Mouse (Mus musculus): ENCODE measurements around the gene Vill.
A peak's percentile ranks its signal among the peaks of the same experiment; 100 is the strongest.

Vill gene

DNA sequence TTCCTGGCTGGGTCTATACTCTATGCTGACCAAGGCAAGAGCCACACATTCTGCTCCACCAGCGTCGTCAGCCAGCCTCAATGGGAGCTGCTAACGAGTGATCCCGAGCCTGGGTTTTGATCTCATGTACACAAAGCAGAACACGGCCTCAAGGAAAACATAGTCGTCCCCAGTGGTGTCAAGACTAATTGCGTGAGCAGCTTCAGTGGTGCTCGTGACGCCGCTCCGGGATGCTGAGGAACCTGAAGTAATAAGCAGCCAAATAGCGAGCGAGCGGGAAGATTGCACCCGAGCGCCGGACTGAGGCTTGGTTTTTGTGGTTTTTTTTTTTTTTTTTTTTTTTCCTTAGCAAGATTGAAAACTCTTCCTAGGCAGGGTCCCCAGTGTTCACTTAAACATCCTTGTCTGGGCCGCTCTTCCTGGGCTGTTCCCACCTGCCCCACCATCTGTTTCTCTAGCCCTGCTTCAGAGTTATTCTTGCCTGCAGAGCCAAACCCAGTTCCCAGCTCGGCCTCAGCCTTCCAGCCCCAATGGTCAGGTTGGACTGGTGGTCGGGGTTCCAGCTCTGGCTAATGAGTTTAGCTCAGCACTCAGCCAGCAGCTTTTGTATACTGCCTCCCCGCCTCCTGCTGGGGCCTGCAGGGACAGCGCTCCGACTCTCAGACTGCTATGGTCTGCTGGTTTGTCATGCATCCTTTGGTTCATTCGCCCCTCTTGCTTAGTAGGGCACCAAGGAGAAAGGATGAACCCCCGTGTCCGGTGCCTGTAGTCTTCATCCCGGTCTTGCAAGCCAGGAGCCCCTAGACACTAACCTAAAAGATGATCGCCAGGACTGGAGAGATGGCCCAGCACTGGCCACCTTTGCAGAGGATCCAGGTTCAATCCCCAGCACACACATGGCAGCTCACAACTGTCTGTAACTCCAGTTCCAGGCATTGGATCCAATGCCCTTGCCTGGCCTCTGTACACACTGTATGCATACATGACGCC, 17.6 kb upstream of the Vill start:
- no peak for DNase-seq

DNA sequence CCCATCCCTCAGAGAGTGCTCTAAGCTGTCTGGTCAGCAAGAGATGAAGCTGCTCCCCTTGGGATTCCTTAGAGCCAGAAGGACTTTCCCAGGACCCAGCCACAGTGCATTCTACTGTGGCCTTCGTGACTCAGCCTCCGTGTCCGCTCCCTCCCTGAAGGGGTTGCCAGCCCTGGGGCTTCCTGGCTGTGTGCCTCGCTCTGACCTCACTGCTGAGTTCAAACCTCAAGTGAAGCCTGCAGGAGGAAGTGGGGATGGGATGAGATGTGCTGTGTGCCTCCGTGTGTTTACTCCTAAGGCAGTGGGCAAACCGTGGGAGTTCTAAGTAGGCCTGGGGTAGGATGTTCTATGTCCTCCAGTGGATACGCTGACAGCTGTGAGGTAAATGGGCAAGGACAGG, 16.7 kb upstream of the Vill start:
- DNase-seq, result peak; percentile 54

DNA sequence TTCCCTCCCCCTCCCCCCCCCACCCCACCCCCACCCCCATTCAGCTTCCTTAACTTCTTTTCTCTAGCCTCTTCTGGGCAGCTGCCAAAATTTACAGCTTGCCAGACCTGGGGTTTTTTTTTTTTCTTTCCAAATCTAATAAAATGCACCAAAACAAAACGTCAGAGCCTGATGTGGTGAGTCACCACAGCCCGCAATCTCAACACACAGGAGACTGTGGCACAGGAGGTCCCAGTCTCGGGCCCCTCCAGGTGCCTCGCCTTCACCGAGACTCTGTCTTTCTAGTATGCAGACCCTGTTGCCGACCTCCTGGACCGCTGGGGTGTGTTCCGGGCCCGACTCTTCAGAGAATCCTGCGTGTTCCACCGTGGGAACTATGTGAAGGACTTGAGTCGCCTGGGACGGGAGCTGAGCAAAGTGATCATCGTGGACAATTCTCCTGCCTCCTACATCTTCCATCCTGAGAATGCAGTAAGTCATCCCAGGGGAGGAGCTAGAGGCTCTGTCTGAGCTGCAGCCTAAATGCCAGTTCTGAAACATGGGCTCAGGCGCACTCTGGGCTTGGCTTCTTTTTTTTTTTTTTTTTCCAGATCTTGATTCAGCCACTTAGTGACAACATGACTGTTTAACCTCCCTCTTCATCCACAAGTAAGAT, 15.4 kb upstream of the Vill start:
- no peak for DNase-seq

DNA sequence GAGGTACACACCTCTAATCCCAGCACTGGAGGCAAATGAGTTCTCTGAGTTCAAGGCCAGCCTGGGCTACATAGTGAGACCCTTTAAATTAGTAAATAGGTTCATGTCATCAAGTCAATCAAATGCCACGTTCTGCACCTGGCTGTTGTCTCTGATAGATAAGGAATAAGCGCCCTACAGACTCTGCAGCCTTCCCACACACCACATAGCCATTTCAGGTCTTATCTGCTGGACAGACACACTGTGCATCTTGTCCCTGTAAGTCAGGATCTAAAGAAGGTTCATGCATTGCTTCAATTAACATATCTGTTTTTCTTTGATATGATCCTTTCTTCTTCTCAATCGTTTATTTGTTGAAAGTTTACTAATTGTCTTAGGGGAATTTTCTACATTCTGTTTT, 14.0 kb upstream of the Vill start:
- DNase-seq, result no peak

DNA sequence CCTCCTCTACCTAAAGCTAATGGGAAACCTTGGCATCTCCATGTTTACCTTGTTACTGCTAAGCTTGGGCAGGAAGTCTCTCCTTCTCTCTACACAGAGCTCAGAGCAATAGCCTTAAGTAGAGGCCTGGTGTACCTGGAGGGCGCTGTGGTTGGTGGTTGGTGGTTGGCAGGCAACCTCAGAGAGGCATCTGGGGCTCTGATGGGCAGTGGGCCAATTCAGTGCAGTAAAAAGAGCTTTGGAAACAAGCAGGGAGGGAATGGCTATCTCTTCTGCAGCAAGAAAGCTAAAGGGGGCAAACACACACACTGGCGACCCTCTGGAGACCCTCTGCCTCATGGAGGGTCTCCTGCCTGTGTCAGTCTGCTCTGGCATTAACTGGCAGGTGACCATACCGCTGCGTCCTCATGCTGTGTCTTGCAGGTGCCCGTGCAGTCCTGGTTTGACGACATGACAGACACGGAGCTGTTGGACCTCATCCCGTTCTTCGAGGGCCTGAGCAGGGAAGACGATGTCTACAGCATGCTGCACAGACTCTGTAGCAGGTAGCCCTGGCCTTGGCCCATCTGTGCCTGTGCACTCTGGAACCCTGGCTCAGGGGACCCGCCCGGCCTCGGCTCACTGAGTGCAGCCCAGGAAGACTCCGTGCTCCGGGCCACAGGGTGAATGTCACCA, 12.3 kb upstream of the Vill start:
- DNase-seq, result no peak

DNA sequence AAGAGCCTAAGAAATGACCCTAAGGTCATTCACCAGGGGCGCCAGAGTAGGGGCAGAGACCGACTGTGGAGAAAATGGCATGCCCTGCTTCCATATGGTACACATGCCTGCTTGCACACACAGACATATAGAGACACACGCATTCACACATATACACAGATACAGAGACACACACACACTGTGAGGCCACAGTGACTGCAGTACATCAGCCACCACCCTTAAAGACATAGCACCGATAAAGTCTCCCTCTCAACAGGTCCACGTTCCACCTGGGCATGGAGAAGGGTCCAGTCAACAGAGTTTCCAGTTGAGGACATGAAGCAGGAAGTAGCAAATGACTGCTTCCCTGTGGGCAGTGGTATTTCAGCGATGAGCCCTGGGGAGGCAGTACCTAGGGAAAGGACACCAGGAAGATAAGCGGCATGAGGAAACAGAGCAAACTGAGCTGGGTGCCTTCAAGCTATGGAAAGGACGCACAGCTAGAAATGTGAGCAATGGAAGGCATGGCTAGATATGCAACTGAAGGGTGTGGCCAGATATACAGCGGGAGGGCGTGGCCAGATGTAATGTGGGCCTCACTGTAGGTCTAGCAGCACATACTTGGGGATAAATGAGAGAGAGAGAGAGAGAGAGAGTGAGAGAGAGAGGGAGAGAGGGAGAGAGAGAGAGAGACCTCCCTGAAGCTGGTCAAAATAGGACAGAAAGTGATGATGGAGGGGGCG, 4.2 kb upstream of the Vill start:
- DNase-seq, result no peak

DNA sequence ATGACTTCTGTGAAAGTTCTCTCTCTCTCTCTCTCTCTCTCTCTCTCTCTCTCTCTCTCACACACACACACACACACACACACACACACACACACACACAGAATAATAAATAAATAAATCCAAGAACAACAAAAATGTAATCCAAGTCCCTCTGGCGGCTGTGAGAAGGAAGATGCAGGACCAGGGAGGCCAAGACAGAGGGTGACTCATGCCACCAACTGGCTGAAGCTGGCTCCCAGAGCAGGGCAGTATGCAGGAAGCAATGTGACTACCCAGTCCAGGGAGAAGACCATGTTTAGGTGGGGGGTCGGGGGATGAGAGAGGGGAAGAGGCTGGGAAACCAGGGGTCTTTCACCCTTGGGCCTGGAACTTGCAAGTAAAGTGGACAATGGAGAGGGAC, 1.4 kb upstream of the Vill start:
- DNase-seq, result no peak

DNA sequence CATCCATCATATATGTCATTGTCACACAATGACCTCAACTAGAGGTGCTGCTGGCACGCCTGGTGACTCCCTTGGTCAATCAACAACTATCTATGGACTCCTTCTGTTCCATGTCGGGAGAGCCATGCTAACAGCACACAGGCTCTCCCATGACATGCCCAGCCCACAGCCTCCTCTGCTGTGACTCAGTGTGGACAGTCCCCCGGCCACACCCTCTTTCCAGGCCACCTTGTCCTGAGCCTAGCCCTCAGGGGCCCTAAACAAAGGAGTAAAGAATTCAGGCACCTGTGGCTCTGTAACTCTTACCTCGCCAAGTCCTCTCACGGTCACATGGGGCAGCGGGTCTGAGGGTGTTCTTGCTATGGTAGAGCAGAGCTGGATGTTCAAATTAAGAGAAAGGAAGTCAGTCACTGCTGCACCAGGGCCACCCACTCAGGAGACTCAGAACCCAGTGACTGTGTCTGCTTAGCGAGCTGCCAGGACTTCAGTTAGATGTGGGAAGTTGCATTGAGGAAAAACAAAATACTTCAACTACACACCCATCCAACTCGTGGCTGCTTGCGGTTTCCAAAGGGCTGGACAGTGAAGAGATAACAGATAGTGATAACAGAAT, 1.5 kb downstream of the Vill start:
- no peak for DNase-seq

DNA sequence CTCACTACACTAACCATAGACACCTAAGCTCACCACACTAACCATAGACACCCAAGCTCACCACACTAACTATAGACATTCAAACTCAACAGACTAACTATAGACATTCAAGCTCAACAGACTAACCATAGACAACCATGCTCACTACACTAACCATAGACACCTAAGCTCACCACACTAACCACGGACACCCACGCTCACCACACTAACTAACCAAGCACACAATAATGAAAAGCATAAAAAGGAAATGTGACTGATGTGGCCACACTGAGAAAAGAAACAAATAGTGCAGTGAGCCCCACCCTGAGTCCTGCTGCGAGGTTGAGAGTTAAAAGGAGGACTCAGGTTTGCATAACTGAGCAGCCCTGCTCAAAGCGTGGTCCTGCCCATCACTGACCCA, 2.8 kb downstream of the Vill start:
- no peak for DNase-seq

DNA sequence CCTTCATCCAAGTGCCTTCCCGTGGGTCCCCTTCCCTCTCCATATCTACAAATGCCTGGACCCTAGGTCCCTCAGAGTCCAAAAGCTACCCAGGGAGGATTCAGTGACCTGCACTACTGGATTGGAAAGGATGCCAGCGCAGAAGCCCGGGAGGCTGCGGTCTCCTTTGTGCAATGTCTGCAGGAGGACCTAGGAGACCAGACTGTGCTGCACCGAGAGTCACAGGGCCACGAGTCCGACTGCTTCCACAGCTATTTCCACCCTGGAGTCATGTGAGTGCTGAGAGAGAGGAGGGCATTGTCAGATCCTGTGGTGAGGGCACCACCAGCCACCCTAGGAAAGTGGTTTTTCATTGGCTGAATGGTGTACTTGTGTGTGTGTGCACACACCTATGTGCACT, 5.7 kb downstream of the Vill start:
- no peak for DNase-seq

DNA sequence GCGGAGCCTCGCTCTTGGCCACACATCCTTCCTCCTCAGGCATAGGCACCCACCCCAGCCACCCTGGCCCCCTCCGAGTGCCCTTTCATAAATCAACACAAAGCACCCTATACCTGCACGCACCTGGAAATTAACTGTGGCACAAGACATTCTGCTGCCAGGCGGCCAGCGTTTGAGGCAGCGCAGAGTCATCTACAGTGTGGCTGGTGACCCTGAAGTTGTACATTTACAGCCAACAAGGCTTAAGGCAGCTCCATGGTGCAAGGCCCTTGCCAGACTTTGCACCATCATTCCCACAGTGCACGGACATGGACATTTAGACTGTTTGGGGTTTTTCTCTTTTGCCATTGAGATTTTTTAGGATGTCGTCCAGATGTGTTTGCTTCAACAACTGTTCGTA, 8.1 kb downstream of the Vill start:
- DNase-seq, result no peak

DNA sequence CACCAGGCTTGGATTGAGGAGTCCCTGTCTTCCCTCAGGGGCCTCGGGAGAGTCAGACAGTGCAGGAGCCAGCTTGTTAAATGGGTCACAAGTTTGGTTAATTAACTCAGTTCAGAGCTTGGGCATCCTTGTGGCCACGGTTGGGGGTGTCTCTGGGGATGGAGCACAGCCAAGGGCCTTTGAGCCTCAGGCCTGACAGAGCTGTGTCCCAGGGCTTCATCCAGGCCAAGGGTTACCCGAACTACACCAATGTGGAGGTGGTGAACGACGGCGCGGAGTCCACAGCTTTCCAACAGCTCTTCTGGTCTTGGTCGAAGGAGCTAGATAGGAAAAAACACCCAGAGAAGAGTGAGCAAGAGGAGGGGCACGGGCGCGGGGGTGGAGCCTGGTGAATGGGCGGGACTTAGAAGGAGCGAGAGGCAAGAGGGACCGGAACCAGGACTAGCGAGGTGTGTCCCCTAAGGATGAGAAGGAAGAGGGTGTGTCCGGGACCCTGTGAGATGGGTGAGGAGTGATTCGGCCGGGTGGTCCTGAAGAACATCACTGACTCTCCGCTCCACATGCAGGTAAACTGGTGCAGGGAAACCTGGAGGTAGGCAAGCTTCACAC, 10.6 kb downstream of the Vill start:
- peak; percentile 28 for DNase-seq

DNA sequence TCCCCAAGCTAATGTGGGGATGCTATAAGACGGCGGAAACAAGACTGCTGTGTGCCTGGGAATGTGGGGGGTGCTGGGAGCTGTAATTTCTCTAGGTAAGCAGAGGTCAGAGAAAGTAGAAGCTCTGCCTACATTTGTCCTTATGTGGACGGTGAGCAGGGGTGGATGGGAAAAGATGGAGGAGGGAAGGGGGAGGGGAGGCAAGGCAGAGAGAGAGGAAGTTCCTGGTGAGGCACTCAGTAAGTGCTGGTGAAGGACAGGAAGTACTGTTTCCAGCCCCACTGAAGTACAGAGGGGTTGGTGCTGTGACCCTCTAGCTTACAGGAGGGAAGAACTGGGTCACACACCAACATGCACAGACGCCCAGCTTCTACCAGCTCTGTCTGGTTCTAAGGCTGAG, 11.7 kb downstream of the Vill start:
- DNase-seq, result no peak

DNA sequence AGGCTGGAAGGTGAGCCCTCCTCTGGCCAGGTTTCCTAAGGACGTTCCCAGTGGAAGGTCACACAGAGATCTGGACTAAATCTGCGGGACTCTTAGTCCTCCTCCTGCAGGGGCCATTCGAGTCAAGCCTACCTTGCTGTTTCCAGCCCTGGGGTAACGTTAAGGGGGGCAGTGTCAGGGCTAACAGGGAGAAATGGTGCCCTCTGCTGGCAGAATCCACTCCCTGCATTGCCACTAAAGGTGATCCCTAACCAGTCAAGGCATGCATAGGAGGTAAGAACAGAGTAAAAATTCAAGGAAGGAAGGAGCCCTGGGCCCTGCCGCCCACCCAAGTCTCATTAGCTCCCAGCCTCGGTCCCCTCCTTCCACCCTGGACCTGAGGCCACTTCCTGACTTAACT, 15.0 kb downstream of the Vill start:
- DNase-seq, result peak; percentile 88

DNA sequence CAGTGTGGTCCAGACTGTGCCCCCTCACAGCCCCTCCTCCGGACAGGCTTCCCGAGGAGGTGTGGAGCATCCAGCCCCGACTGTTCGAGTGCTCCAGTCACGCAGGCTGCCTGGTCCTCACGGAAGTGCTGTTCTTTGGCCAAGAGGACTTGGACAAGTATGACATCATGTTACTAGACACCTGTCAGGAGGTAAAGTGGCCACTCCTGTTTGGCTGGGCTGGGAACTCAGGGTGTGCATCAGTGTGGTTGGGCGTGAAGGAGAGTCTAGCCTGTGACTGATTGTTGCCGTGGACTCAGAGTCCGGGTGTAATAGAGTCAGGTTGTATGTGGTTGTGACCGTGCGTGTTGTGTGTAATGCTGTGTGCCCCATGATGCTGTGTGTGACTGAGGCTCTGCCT, 15.7 kb downstream of the Vill start:
- no peak for DNase-seq

DNA sequence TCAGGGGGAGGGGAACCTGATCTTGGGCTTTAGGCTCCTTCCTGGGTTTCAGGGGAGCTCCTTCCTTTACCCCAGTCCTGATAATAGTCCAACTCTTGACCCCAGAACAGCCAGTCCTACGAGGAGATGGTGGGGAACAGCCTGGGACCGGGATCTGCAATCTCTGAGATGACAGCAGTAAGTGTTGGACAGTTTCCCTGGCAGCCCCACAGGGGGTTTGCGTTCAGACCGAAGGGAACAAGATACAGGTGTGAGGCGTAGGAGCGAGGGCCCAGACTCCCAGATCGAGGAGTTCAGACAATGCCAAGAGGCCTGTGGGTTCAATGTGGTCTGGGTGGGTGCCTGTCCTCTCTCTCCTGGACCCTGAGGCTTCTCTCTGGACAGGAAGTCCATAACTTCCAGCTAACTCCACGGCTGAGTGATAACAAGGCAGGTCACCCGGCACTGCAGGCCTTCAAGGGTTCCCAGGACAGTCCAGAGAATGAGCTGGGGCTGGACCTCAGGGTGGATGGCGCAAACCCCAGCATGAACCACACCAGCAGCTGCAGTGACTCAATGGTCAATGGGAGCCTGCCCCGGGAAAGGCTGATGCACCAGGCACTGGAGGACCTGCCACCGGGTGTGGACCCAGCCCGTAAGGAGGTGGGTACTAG, 17.7 kb downstream of the Vill start:
- DNase-seq, result no peak

DNA sequence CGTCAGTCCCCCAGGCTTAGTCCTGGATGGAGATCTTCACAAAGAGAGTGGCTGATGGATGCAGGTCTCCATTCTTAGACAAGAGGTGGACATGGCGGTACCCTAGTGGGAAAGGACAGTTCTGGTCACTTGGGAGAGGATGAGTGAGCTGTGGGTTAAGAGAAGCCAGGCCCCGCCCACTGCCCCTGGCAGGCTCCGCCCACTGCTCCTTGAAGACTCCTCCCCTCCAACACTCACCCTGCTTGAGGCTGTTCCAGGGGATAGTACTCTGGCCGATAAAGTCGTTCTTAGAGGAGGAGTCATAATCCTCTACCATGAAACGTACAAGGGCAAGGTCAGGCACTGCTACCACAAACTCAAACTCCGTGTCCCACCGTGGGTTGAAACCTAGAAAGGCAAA, 19.2 kb downstream of the Vill start:
- DNase-seq, result no peak

DNA sequence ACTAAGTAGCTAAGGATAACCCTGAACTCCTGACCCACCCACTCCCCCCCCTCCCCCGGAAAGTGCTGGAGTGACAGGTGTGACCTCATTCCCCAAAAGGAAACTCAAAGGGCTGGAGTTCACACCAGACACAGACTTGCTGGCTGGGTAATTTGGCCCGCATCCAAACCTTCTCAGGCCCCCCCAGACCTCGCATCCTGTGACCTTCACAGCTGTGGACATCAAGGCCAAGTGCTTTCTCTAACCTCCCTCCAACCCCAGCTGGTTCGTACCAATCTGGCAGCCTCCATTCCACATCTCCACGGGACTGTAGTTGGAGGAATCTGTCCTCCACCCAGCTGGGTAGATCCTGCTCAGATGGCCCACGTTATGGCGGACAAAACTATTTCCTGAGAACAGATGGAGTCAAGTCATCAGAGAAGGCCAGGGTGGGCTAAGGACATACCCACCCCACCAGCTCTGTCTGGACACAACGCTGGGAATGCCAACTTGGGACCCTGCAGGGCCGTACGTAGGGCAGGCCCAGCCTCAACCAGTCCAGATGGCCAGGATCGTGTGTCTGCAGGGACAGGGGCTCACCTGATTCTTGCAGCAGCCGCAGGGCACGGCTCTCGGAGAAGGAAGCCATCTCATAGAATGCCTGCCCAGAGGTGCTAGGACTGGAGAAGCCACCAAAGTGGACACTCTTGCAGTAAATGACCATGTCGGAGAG, 20.8 kb downstream of the Vill start:
- no peak for DNase-seq

DNA sequence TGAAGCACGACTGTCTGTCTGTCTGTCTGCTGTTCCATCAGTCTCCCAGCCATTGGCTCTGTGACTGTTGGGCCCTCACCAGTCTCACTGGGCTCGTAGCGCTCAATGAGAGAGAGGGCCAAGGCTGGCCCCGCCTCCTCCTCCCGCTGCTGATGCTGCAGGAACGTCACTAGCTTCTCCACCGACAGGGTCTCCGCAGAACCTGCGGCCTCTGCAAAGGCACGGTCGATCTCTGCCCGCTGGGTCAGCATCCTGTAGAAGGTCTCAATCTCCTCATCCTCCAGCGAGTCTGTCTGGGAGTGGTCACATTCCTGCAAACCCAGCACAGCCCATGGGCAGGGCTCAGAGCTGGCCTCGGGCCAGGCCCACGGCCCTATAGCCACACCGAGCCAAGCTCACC, 23.1 kb downstream of the Vill start:
- no peak for DNase-seq

DNA sequence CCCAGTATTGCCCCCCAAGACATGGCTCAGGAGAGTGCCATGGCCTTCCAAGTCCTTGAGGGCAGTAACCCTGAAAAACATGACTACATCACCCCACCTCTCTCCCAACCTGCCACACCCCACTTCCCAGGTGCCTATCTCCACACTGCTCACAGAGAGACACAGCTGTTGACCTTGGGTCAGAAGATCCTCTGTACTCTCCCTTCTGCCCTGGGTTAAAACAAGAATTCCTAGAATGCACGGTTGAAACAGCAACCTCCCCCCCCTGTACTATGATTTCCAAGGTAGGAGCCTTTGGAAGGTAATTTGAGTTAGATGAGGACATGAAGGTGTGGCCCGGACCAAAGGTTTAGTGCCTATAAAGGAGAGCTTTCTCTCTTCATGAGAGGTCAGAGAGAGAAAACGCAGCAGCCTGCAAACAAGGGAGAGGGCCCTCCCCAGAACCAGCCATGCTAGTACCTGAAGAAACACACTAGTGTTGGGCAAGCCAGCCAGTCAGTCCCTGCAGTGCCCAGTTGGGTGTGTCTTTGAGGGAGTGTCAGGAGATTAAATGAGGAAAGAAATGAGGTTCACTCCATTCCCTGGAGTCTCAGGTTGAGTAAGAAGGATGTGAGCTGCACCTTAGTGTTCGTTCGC, 27.6 kb downstream of the Vill start:
- no peak for DNase-seq

DNA sequence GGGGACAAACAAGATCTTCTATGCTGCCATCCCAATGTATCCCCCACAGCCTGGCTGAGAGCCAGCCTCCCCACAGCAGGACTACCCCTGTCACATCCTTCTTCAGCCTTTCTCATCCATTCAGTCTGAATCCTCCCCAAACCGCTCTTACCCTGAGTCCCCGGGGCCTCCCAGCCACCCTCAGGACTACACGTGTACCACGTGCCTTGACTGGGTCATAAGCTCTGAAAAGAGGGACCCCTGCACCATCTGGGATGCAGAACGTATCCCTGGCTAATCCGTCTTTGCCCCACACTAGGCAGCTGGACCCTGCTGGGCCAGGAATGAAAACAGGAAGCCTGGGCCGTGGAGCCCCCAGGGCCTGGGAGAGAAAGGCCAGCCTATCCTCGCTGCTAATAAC, 29.5 kb downstream of the Vill start:
- no peak for DNase-seq
